ENCODE assay signal across 19 mouse cellular contexts in the genomic region with DNA sequence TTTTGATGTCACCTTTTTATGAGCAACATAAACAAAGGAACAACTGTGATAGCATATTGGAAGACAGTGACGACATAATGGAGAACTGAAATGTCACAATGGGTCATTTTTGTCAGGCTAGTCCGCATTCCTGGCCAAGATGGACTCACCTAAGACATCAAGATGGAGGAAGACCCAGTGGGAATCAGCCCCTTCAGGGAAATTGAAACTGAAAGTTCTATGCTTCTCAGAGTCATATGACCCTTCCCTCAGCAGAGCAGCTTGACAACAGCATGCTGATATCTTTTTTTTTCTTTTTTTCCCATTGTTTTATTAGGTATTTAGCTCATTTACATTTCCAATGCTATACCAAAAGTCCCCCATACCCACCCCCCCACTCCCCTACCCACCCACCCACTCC. TPM values are rescaled to one million over a fixed set of nuclear protein-coding genes. Genes with fewer than 3 reads are reported as not detected.
"Had no signal": no experiment of that assay in that cellular context is flagged by ENCODE, and none has a peak within 500 bp of the region (broad histone marks: within the 10 kb centered on the region; RNA-seq: fewer than 3 reads in every experiment).

No protein-coding gene starts in this region.

- DNase-seq: kidney, postnatal 14 days; layer of hippocampus, adult 9-11 months; liver; liver, embryonic 13.5 days; liver, postnatal 0 days; midbrain, embryonic 14.5 days; retina, postnatal 1 day; right cerebral cortex, postnatal 4 days; spleen, adult 18-20 months; thymus, adult 2 months; thymus, postnatal 36 days had no signal

- H3K27me3 ChIP-seq: kidney, embryonic 15.5 days; limb, embryonic 12.5 days; liver, embryonic 13.5 days; lung, embryonic 15.5 days; neural tube, embryonic 13.5 days; stomach, embryonic 15.5 days had no signal

- H3K36me3 ChIP-seq: kidney, embryonic 15.5 days; limb, embryonic 12.5 days; liver, embryonic 13.5 days; lung, embryonic 15.5 days; midbrain, embryonic 10.5 days; neural tube, embryonic 13.5 days; stomach, embryonic 15.5 days had no signal

- H3K27ac ChIP-seq: kidney, embryonic 15.5 days; limb, embryonic 12.5 days; liver, embryonic 13.5 days; lung, embryonic 15.5 days; midbrain, embryonic 10.5 days; neural tube, embryonic 13.5 days; stomach, embryonic 15.5 days had no signal

- ATAC-seq: liver, postnatal 0 days had no signal

- H3K9me3 ChIP-seq: kidney, embryonic 15.5 days; limb, embryonic 12.5 days; liver, embryonic 13.5 days; lung, embryonic 15.5 days; midbrain, embryonic 10.5 days; neural tube, embryonic 13.5 days; stomach, embryonic 15.5 days had no signal

- H3K4me3 ChIP-seq: kidney, embryonic 15.5 days; limb, embryonic 12.5 days; liver, embryonic 13.5 days; lung, embryonic 15.5 days; midbrain, embryonic 10.5 days; neural tube, embryonic 13.5 days; stomach, embryonic 15.5 days had no signal

- H3K4me1 ChIP-seq: kidney, embryonic 15.5 days; limb, embryonic 12.5 days; liver, embryonic 13.5 days; lung, embryonic 15.5 days; midbrain, embryonic 10.5 days; neural tube, embryonic 13.5 days; stomach, embryonic 15.5 days had no signal

RNA-seq across cellular contexts. Expression of gene Vmn1r39, which starts 54.1 kb away (rescaled TPM):
- total RNA-seq: left cerebral cortex, postnatal 36 days had no signal
- polyA plus RNA-seq: kidney, embryonic 15.5 days; limb, embryonic 12.5 days; liver, embryonic 13.5 days; liver, postnatal 0 days; lung, embryonic 15.5 days; midbrain, embryonic 10.5 days; midbrain, embryonic 14.5 days; neural tube, embryonic 13.5 days; stomach, embryonic 15.5 days; testis, adult 2 months; thymus, adult 2 months had no signal
